Mouse (Mus musculus) spleen, adult 2 months (tissue): ENCODE results near the gene Zfhx2.

Experiments
- CTCF ChIP-seq: fragments of 200-500 bp; IDR thresholded peaks from 2 replicates; pipeline ENCODE4 v1.5.1; 2011; ENCODE audit warnings: mild to moderate bottlenecking, inconsistent platforms; ENCODE audit not compliant: insufficient read depth, insufficient read length, insufficient replicate concordance; ENCODE audit errors: extremely low read depth
- POLR2A ChIP-seq: fragments of 200-500 bp; IDR thresholded peaks from 2 replicates; pipeline ENCODE4 v1.6.1; 2011; ENCODE audit warnings: low read depth, low read length, inconsistent platforms

- no peak for TF ChIP-seq POLR2A
- TF ChIP-seq CTCF: peak; percentile 3; the same call in 1 of the 2 replicates
Observed at GRCm38 (mm10) chr14:55119421-55120134, 27.5 kb upstream of the Zfhx2 start.
